Mouse (Mus musculus): ENCODE measurements around the gene Gtf3c6.

DNA sequence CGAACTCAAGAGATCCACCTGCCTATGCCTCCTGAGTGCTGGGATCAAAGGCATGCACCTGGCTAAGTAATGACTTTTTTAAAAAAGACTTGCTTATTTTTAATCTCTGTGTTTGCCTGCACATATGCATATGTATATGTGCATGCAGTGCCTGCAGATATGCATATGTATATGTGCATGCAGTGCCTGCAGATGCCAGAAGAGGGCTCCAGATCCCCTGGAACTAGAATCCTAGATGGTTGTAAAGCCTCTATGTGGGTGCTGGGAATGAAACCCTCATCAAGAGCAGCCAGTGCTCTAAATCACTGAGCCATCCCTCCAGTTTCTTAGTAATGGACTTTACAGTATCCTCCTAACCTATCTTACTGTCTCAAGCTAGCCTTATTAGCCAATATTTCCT, 48.1 kb upstream of the Gtf3c6 start:
- TF ChIP-seq POLR2AphosphoS2 (IDR thresholded peaks at IDR 0.05; ENCODE audit: low read depth, low read length) (no peak), CTCF (conservative IDR thresholded peaks at IDR 0.05 in 1 of 2, IDR thresholded peaks at IDR 0.05 in 1 of 2; ENCODE audit: low read depth in 2 of 2, low read length in 2 of 2) (peak in 1 of 2 experiments; percentile 38; a peak in 2 of 4 replicates), NELFE (IDR thresholded peaks at IDR 0.05; ENCODE audit: low read depth, low read length) (no peak), RCOR1 (conservative IDR thresholded peaks at IDR 0.05; ENCODE audit: low read depth, low read length) (no peak), E2F4 (IDR thresholded peaks at IDR 0.05; ENCODE audit: insufficient replicate concordance, low read depth, low read length) (no peak)

Data from CH12.LX (cell line).